Mouse (Mus musculus) liver, adult (tissue): ENCODE results near the gene Gm28036.

Experiments used
- GATA4 ChIP-seq: IDR thresholded peaks from 2 replicates; pipeline ENCODE4 v1.6.1; 2014; ENCODE audit warnings: mild to moderate bottlenecking, low read length; ENCODE audit not compliant: insufficient replicate concordance

Gene Gm28036

GRCm38 (mm10) chr2:156126992-156127391 is at the start of gene Gm28036:
Gm28036 (minus strand) TSS chr2:156127092.
- no peak for TF ChIP-seq GATA4

GRCm38 (mm10) chr2:156166557-156166956 is 39.7 kb upstream of the Gm28036 start:
- no peak for TF ChIP-seq GATA4

GRCm38 (mm10) chr2:156165478-156165877 is 38.6 kb upstream of the Gm28036 start:
- TF ChIP-seq GATA4 = no peak

- no peak for TF ChIP-seq GATA4
These were observed 24.6 kb upstream of the Gm28036 start for GRCm38 (mm10) chr2:156151538-156151937.

GRCm38 (mm10) chr2:156147316-156147915 is 20.5 kb upstream of the Gm28036 start:
- TF ChIP-seq GATA4 = no peak

- TF ChIP-seq GATA4 = no peak
These were observed 19.5 kb upstream of the Gm28036 start for GRCm38 (mm10) chr2:156146272-156146989.

GRCm38 (mm10) chr2:156145486-156146130 is 18.7 kb upstream of the Gm28036 start:
- TF ChIP-seq GATA4 = no peak

- TF ChIP-seq GATA4 = peak; percentile 47; the same call in 1 of the 2 replicates
These were observed 17.2 kb upstream of the Gm28036 start, which contains the start of the genes Romo1 and Nfs1 for GRCm38 (mm10) chr2:156143953-156144724. Romo1 (plus strand) TSS chr2:156144039. Nfs1 (minus strand) TSS chr2:156144186.

GRCm38 (mm10) chr2:156143367-156143766 is 16.5 kb upstream of the Gm28036 start:
- no peak for TF ChIP-seq GATA4

GRCm38 (mm10) chr2:156142820-156143219 is 15.9 kb upstream of the Gm28036 start:
- TF ChIP-seq GATA4 = no peak

- TF ChIP-seq GATA4 = no peak
These were observed 8.8 kb upstream of the Gm28036 start for GRCm38 (mm10) chr2:156135695-156136094.

- no peak for TF ChIP-seq GATA4
These were observed 7.3 kb upstream of the Gm28036 start for GRCm38 (mm10) chr2:156134161-156134560.

GRCm38 (mm10) chr2:156123731-156124130 is 3.2 kb downstream of the Gm28036 start:
- no peak for TF ChIP-seq GATA4

GRCm38 (mm10) chr2:156119566-156119965 is 7.3 kb downstream of the Gm28036 start:
- TF ChIP-seq GATA4 = no peak
